Mouse (Mus musculus): ENCODE data around the gene Knstrn. TPM values are rescaled to one million over a fixed set of nuclear protein-coding genes. Genes with fewer than 3 reads are reported as not detected.

Knstrn gene
- polyA plus RNA-seq, 1 experiment from 2014 or later, result 195 TPM

DNA sequence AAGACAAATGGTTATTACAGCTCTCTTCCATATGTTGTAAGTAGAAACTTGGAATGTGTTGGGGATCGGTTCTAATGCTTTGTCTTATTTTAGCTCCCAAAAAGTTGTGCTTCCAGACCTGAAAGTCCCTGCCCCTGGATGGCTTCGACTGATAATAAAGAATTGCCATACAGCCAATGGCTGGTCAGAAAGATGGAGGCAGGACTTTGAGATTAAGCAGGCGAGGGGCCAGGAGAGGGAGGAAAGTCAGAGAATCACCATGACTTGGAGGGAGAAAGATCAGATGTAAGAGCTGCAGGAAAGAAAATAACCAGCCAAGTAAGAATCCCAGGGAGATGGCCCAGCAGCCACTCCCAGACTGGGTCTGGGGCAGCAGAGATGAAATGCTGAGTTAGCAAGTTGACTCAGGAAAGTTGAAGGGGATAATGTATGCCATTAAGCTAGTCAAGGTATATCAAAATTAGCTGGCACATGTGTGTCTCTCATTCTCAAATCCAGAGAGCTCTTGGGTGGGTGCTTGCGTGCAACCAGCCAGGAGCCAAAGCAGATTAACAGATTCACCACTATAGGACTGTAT, 11.2 kb upstream of the Knstrn start:
- Histone ChIP-seq H3K27me3 (ENCODE audit: control insufficient read depth, insufficient read depth, low read length) (no peaks in the 10 kb centered on the region), H3K4me3 (ENCODE audit: low read depth, low read length) (no peak overlapping the region), H3K36me3 (replicated peaks; ENCODE audit: control insufficient read depth, insufficient read depth, low read depth, low read length) (no peaks in the 10 kb centered on the region), H3K9ac (replicated peaks; ENCODE audit: low read length) (no peak overlapping the region), H3K4me2 (ENCODE audit: low read depth, low read length) (no peak overlapping the region), H3K27ac (replicated peaks; ENCODE audit: low read depth, low read length) (no peak overlapping the region), H3K4me1 (ENCODE audit: control insufficient read depth, insufficient read depth, low read length) (no peaks in the 10 kb centered on the region), H3K9me3 (replicated peaks; ENCODE audit: control insufficient read depth, low read length) (no peaks in the 10 kb centered on the region)
- DNase-seq (ENCODE audit: low spot score), result no peak
- 71% methylated on average over 4 of the region's 4 CpGs for WGBS
- no peak for ATAC-seq (replicated peaks; ENCODE audit: insufficient number of reproducible peaks, low FRiP score, low TSS enrichment, low read depth)

DNA sequence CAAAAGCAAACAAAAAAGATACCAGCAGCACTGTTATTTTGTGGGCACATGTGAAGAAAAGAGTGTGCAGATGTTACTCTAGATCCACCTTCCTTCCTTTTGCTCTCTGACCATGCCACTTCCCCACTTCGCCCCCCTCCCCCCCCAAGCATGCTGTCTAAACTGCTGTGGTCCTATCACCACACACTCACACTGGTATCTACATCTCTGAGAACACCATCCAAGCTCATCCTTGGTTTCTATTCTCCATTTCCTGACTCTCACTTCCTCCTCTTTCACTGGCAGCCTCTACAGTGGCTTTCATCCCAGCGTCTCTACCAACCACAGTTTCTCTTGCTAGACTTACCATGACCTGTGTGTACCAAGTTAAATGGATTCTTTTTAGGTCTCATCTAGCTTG, 9.3 kb upstream of the Knstrn start:
- Histone ChIP-seq H3K4me1 (ENCODE audit: control insufficient read depth, insufficient read depth, low read length) (no peaks in the 10 kb centered on the region), H3K36me3 (replicated peaks; ENCODE audit: control insufficient read depth, insufficient read depth, low read depth, low read length) (no peaks in the 10 kb centered on the region), H3K9me3 (replicated peaks; ENCODE audit: control insufficient read depth, low read length) (no peaks in the 10 kb centered on the region), H3K4me2 (ENCODE audit: low read depth, low read length) (no peak overlapping the region), H3K9ac (replicated peaks; ENCODE audit: low read length) (no peak overlapping the region), H3K27ac (replicated peaks; ENCODE audit: low read depth, low read length) (no peak overlapping the region), H3K4me3 (ENCODE audit: low read depth, low read length) (no peak overlapping the region), H3K27me3 (ENCODE audit: control insufficient read depth, insufficient read depth, low read length) (no peaks in the 10 kb centered on the region)
- no peak for ATAC-seq (replicated peaks; ENCODE audit: insufficient number of reproducible peaks, low FRiP score, low TSS enrichment, low read depth)
- WGBS, result 66% methylated on average over 2 of the region's 2 CpGs
- DNase-seq (ENCODE audit: low spot score), result no peak

DNA sequence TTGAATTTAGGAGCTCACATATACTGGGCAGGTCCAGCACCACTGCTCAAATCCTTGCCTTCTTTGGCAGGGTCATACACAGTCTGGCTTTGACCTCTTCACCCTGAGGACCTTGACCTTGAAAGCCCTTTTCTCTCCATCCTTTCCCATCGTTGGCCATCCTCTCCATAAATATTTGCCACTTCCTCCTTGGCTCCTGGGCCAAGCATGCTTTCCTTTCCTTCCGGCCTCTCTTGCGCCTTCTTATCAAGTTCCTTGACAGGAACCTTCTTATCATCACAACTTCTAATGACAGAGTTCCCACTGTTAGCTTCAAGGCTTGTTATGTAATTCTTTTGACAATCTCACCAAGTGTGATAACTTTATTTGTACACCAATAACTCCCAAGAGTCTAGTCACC, 8.7 kb upstream of the Knstrn start:
- Histone ChIP-seq H3K9ac (replicated peaks; ENCODE audit: low read length) (no peak overlapping the region), H3K4me2 (ENCODE audit: low read depth, low read length) (no peak overlapping the region), H3K36me3 (replicated peaks; ENCODE audit: control insufficient read depth, insufficient read depth, low read depth, low read length) (no peaks in the 10 kb centered on the region), H3K4me1 (ENCODE audit: control insufficient read depth, insufficient read depth, low read length) (no peaks in the 10 kb centered on the region), H3K27ac (replicated peaks; ENCODE audit: low read depth, low read length) (no peak overlapping the region), H3K4me3 (ENCODE audit: low read depth, low read length) (no peak overlapping the region), H3K27me3 (ENCODE audit: control insufficient read depth, insufficient read depth, low read length) (no peaks in the 10 kb centered on the region), H3K9me3 (replicated peaks; ENCODE audit: control insufficient read depth, low read length) (no peaks in the 10 kb centered on the region)
- DNase-seq (ENCODE audit: low spot score), result no peak
- 59% methylated on average over 3 of the region's 3 CpGs for WGBS
- ATAC-seq (replicated peaks; ENCODE audit: insufficient number of reproducible peaks, low FRiP score, low TSS enrichment, low read depth), result no peak

DNA sequence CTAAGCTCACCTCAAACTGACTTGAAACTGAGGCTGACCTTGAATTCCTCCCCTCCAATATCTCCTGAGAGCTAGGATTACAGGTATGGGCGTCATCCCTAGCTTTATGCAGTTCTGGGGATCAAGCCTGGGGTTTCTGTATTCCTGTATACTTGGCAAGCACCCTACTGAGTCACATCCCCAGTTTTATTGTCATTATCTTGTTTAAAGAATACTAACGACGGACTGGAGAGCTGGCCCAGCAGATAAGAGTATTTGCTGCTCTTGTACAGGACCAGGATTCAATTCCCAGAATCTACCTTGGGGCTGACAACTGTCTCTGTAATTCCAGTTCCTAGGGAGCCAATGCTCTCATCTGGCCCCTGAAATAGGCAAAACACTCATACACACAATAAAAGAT, 8.0 kb upstream of the Knstrn start:
- Histone ChIP-seq H3K9me3 (replicated peaks; ENCODE audit: control insufficient read depth, low read length) (no peaks in the 10 kb centered on the region), H3K4me1 (ENCODE audit: control insufficient read depth, insufficient read depth, low read length) (no peaks in the 10 kb centered on the region), H3K4me3 (ENCODE audit: low read depth, low read length) (no peak overlapping the region), H3K27ac (replicated peaks; ENCODE audit: low read depth, low read length) (no peak overlapping the region), H3K4me2 (ENCODE audit: low read depth, low read length) (no peak overlapping the region), H3K36me3 (replicated peaks; ENCODE audit: control insufficient read depth, insufficient read depth, low read depth, low read length) (no peaks in the 10 kb centered on the region), H3K27me3 (ENCODE audit: control insufficient read depth, insufficient read depth, low read length) (no peaks in the 10 kb centered on the region), H3K9ac (replicated peaks; ENCODE audit: low read length) (no peak overlapping the region)
- ATAC-seq (replicated peaks; ENCODE audit: insufficient number of reproducible peaks, low FRiP score, low TSS enrichment, low read depth) (no peak), DNase-seq (ENCODE audit: low spot score) (no peak)
- WGBS, result 44% methylated on average over 3 of the region's 3 CpGs

DNA sequence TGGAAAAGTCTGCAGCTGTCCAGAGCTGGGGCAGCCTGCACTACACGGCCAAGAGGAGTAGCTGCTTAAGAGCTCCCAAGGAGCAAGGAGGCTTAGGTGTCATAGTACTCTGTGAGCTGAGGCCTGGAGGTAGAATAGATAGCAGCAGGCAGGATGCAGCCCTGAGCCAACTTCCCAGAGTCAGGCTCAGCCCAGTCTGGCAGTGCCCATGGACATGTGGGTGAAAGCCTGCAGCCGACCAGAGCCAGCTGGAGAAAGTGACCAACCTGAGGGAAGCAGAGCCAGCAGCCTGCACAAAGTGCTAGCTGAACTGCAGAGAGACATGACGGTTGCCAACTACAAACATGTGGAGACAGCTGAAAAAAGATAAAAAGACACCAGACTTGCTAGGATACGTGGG, 6.9 kb upstream of the Knstrn start:
- 67% methylated on average over 4 of the region's 4 CpGs for WGBS
- H3K36me3 ChIP-seq (replicated peaks; ENCODE audit: control insufficient read depth, insufficient read depth, low read depth, low read length), result no peaks in the 10 kb centered on the region
- DNase-seq (ENCODE audit: low spot score), result no peak
- no peaks in the 10 kb centered on the region for H3K27me3 ChIP-seq (ENCODE audit: control insufficient read depth, insufficient read depth, low read length)
- H3K4me1 ChIP-seq (ENCODE audit: control insufficient read depth, insufficient read depth, low read length), result no peaks in the 10 kb centered on the region
- no peak overlapping the region for H3K27ac ChIP-seq (replicated peaks; ENCODE audit: low read depth, low read length)
- no peak overlapping the region for H3K4me3 ChIP-seq (ENCODE audit: low read depth, low read length)
- no peak overlapping the region for H3K9ac ChIP-seq (replicated peaks; ENCODE audit: low read length)
- H3K9me3 ChIP-seq (replicated peaks; ENCODE audit: control insufficient read depth, low read length), result no peaks in the 10 kb centered on the region
- H3K4me2 ChIP-seq (ENCODE audit: low read depth, low read length), result no peak overlapping the region
- ATAC-seq (replicated peaks; ENCODE audit: insufficient number of reproducible peaks, low FRiP score, low TSS enrichment, low read depth), result no peak

DNA sequence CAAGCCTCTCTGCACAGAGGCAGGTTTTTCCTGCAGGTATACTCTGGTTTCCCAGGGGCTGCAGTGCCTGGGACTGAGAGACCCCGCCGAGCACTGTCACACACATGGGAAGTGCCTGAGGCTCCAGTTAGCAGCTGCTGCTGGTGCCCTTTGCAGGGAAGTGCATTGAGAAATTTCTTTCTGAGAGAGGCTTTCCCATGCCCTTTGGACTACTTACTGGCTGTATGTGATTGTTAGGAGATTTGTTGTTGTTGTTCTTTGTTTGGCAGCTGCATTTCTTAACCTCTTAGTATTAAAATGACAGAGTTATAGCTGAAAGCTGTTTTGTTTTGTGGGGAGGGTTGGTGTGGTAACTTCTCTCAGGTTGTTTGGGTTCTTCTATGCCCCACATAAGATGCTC, 2.9 kb upstream of the Knstrn start:
- 22% methylated on average over 2 of the region's 2 CpGs for WGBS
- no peak overlapping the region for H3K27ac ChIP-seq (replicated peaks; ENCODE audit: low read depth, low read length)
- H3K4me3 ChIP-seq (ENCODE audit: low read depth, low read length), result no peak overlapping the region
- H3K9me3 ChIP-seq (replicated peaks; ENCODE audit: control insufficient read depth, low read length), result no peaks in the 10 kb centered on the region
- DNase-seq (ENCODE audit: low spot score) (no peak), ATAC-seq (replicated peaks; ENCODE audit: insufficient number of reproducible peaks, low FRiP score, low TSS enrichment, low read depth) (no peak)
- no peaks in the 10 kb centered on the region for H3K36me3 ChIP-seq (replicated peaks; ENCODE audit: control insufficient read depth, insufficient read depth, low read depth, low read length)
- H3K27me3 ChIP-seq (ENCODE audit: control insufficient read depth, insufficient read depth, low read length), result no peaks in the 10 kb centered on the region
- no peak overlapping the region for H3K4me2 ChIP-seq (ENCODE audit: low read depth, low read length)
- peaks cover 4% of the 10 kb centered on the region; the same call in 1 of the 2 replicates for H3K4me1 ChIP-seq (ENCODE audit: control insufficient read depth, insufficient read depth, low read length)
- no peak overlapping the region for H3K9ac ChIP-seq (replicated peaks; ENCODE audit: low read length)

DNA sequence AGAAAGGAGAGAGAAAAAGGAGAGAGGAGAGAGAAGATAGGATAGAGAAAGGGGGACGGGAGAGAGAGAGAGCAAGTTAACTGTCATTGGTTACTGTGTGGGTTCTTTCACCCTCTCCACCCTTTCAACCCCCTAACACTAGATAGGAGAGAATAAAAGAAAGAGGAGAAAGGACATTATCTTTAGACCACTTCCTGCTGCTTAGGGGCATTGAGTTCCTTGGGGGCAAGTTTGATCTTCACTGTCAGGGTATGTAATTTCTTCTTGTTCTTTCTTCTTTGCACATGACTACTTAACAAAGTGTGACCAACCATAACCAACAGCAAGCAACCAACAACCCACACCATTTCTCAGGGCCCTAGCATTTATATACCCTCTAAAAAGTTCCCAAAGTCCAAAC, 1.1 kb upstream of the Knstrn start:
- ATAC-seq (replicated peaks; ENCODE audit: insufficient number of reproducible peaks, low FRiP score, low TSS enrichment, low read depth), result no peak
- H3K36me3 ChIP-seq (replicated peaks; ENCODE audit: control insufficient read depth, insufficient read depth, low read depth, low read length), result no peaks in the 10 kb centered on the region; the same call in none of the 2 replicates
- WGBS, result 67% methylated on average over 1 of the region's 1 CpGs

DNA sequence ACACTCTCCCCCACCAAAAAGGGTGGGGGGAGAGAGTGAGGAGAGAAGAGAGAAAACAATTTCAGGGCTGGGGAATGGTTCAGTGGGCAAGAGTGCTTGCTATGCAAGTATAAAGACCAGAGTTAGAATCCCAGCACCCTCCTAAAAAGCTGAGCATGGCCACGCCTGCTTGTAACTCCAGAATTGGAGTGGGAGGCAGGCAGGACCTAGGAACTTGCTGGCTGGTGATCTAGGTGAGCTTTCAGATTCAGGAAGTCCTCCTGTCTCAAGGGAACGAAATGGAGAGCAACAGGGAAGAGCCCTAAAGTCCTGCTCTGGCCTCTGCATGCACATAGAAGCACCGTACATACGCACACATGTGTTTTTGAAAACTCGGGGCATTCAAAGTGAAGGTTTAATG, 9.0 kb downstream of the Knstrn start:
- Histone ChIP-seq H3K9ac (replicated peaks; ENCODE audit: low read length) (no peak overlapping the region), H3K4me3 (ENCODE audit: low read depth, low read length) (no peak overlapping the region), H3K9me3 (replicated peaks; ENCODE audit: control insufficient read depth, low read length) (no peaks in the 10 kb centered on the region), H3K36me3 (replicated peaks; ENCODE audit: control insufficient read depth, insufficient read depth, low read depth, low read length) (peaks cover 3% of the 10 kb centered on the region; the same call in 1 of the 2 replicates), H3K4me2 (ENCODE audit: low read depth, low read length) (no peak overlapping the region), H3K4me1 (ENCODE audit: control insufficient read depth, insufficient read depth, low read length) (no peaks in the 10 kb centered on the region), H3K27me3 (ENCODE audit: control insufficient read depth, insufficient read depth, low read length) (no peaks in the 10 kb centered on the region), H3K27ac (replicated peaks; ENCODE audit: low read depth, low read length) (no peak overlapping the region)
- WGBS, result 94% methylated on average over 5 of the region's 5 CpGs
- DNase-seq (ENCODE audit: low spot score) (no peak), ATAC-seq (replicated peaks; ENCODE audit: insufficient number of reproducible peaks, low FRiP score, low TSS enrichment, low read depth) (no peak)

More for the DNA sequence above, 1.1 kb upstream of the Knstrn start:
- Histone ChIP-seq H3K27me3 (ENCODE audit: control insufficient read depth, insufficient read depth, low read length) (no peaks in the 10 kb centered on the region), H3K9ac (replicated peaks; ENCODE audit: low read length) (no peak overlapping the region), H3K9me3 (replicated peaks; ENCODE audit: control insufficient read depth, low read length) (no peaks in the 10 kb centered on the region), H3K4me1 (ENCODE audit: control insufficient read depth, insufficient read depth, low read length) (peaks cover 5% of the 10 kb centered on the region; the same call in 1 of the 2 replicates), H3K4me2 (ENCODE audit: low read depth, low read length) (no peak overlapping the region), H3K27ac (replicated peaks; ENCODE audit: low read depth, low read length) (no peak overlapping the region), H3K4me3 (ENCODE audit: low read depth, low read length) (no peak overlapping the region)
- DNase-seq (ENCODE audit: low spot score), result no peak
